Mouse (Mus musculus): Measurements from ENCODE around the gene Slco2b1.
"Not testable (repeated sequence)": the region's sequence is repeated elsewhere in the genome, so short reads cannot be mapped to it uniquely, and the experiment has no call there.

Gene Slco2b1

GRCm38 (mm10) chr7:99711166-99711565 is at the start of gene Slco2b1:
TSS of gene Slco2b1 (minus strand) at chr7:99711340.
- in situ Hi-C loops (cut with MboI, MseI): no loop called here

- in situ Hi-C loops (cut with MboI, MseI): no loop called here
Measured at GRCm38 (mm10) chr7:99739276-99739675, 28.1 kb upstream of the Slco2b1 start.

- in situ Hi-C loops (cut with MboI, MseI): not testable (repeated sequence)
Measured at GRCm38 (mm10) chr7:99735491-99735890, 24.4 kb upstream of the Slco2b1 start.

GRCm38 (mm10) chr7:99734612-99735011 is 23.5 kb upstream of the Slco2b1 start:
- in situ Hi-C loops (cut with MboI, MseI): no loop called here

GRCm38 (mm10) chr7:99729973-99730372 is 18.8 kb upstream of the Slco2b1 start, which contains the start of gene Olfr520:
TSS of gene Olfr520 (plus strand) at chr7:99730273.
- in situ Hi-C loops (cut with MboI, MseI): no loop called here

GRCm38 (mm10) chr7:99716536-99716935 is 5.4 kb upstream of the Slco2b1 start:
- in situ Hi-C loops (cut with MboI, MseI): no loop called here

GRCm38 (mm10) chr7:99712431-99712830 is 1.3 kb upstream of the Slco2b1 start:
- in situ Hi-C loops (cut with MboI, MseI): no loop called here

GRCm38 (mm10) chr7:99710476-99710875 is 664 bp downstream of the Slco2b1 start:
- in situ Hi-C loops (cut with MboI, MseI): no loop called here

- in situ Hi-C loops (cut with MboI, MseI): no loop called here
Measured at GRCm38 (mm10) chr7:99709992-99710391, 1.1 kb downstream of the Slco2b1 start.

GRCm38 (mm10) chr7:99708750-99709149 is 2.4 kb downstream of the Slco2b1 start:
- in situ Hi-C loops (cut with MboI, MseI): no loop called here

- in situ Hi-C loops (cut with MboI, MseI): no loop called here
Measured at GRCm38 (mm10) chr7:99708301-99708721, 2.8 kb downstream of the Slco2b1 start.

GRCm38 (mm10) chr7:99707671-99708070 is 3.5 kb downstream of the Slco2b1 start:
- in situ Hi-C loops (cut with MboI, MseI): no loop called here

- in situ Hi-C loops (cut with MboI, MseI): no loop called here
Measured at GRCm38 (mm10) chr7:99707038-99707595, 4.0 kb downstream of the Slco2b1 start.

- in situ Hi-C loops (cut with MboI, MseI): no loop called here
Measured at GRCm38 (mm10) chr7:99706341-99707037, 4.7 kb downstream of the Slco2b1 start.

- in situ Hi-C loops (cut with MboI, MseI): no loop called here
Measured at GRCm38 (mm10) chr7:99704736-99705519, 6.2 kb downstream of the Slco2b1 start.

GRCm38 (mm10) chr7:99702201-99702600 is 8.9 kb downstream of the Slco2b1 start:
- in situ Hi-C loops (cut with MboI, MseI): no loop called here

GRCm38 (mm10) chr7:99700641-99701040 is 10.5 kb downstream of the Slco2b1 start:
- in situ Hi-C loops (cut with MboI, MseI): no loop called here

GRCm38 (mm10) chr7:99699709-99700151 is 11.4 kb downstream of the Slco2b1 start:
- in situ Hi-C loops (cut with MboI, MseI): loop anchor here (10.0 kb wide), 1 partner anchor 715 kb away; no protein-coding TSS in a partner anchor

- in situ Hi-C loops (cut with MboI, MseI): loop anchor here (10.0 kb wide), 1 partner anchor 716 kb away; no protein-coding TSS in a partner anchor
Measured at GRCm38 (mm10) chr7:99699106-99699505, 12.0 kb downstream of the Slco2b1 start.

- in situ Hi-C loops (cut with MboI, MseI): loop anchor here (10.0 kb wide), 1 partner anchor 716 kb away; no protein-coding TSS in a partner anchor
Measured at GRCm38 (mm10) chr7:99698576-99698975, 12.6 kb downstream of the Slco2b1 start.

GRCm38 (mm10) chr7:99695471-99696057 is 15.6 kb downstream of the Slco2b1 start:
- in situ Hi-C loops (cut with MboI, MseI): loop anchor here (10.0 kb wide), 1 partner anchor 719 kb away; no protein-coding TSS in a partner anchor

- in situ Hi-C loops (cut with MboI, MseI): loop anchor here (10.0 kb wide), 1 partner anchor 720 kb away; no protein-coding TSS in a partner anchor
Measured at GRCm38 (mm10) chr7:99694424-99694823, 16.7 kb downstream of the Slco2b1 start.
